Mouse (Mus musculus) embryonic facial prominence, embryonic 10.5 days (tissue): Measurements from ENCODE around the gene Slc35e3. TPM values are rescaled to one million over a fixed set of nuclear protein-coding genes. Genes with fewer than 3 reads are reported as not detected.

ENCODE experiments used
- DNase-seq: peaks from one replicate; pipeline ENCODE4 v3.0.0-alpha.2; 2017; ENCODE audit warnings: low spot score
- H3K27ac ChIP-seq: fragments of 300-500 bp; sonication (generic); replicated peaks from 2 replicates; pipeline ENCODE4 v1.5.1; 2016; ENCODE audit warnings: mild to moderate bottlenecking
- H3K27me3 ChIP-seq: fragments of 300-500 bp; sonication (generic); replicated peaks from 2 replicates; pipeline ENCODE4 v1.6.1; 2016; ENCODE audit warnings: low read depth, mild to moderate bottlenecking; ENCODE audit not compliant: poor library complexity, severe bottlenecking
- H3K36me3 ChIP-seq: fragments of 300-500 bp; sonication (generic); replicated peaks from 2 replicates; pipeline ENCODE4 v1.6.1; 2016; ENCODE audit warnings: mild to moderate bottlenecking, moderate library complexity
- H3K4me1 ChIP-seq: fragments of 300-500 bp; sonication (generic); 2 replicates; pipeline ENCODE4 v1.6.1; 2016
- H3K4me3 ChIP-seq: fragments of 300-500 bp; sonication (generic); 2 replicates; pipeline ENCODE4 v1.5.1; 2016; ENCODE audit warnings: mild to moderate bottlenecking, moderate library complexity
- H3K9me3 ChIP-seq: fragments of 300-500 bp; sonication (generic); 2 replicates; pipeline ENCODE4 v1.6.1; 2016; ENCODE audit warnings: mild to moderate bottlenecking
- WGBS: fragments of 180-500 bp; shearing (Covaris S2); methylation state at CpG from one replicate; pipeline ENCODE4 v1.1.7; 2016; 5-methylcytosine and 5-hydroxymethylcytosine counted together
- polyA plus RNA-seq: library from polyadenylated mRNA; unstranded; fragments of >200 nt; fragmentation: Nextera tagmentation; extraction: Ambion mirVana; gene quantifications from 2 replicates; pipeline ENCODE4 v1.2.1, GENCODE M21; 2016

The Slc35e3 gene
- polyA plus RNA-seq, 1 experiment from 2014 or later, result 24.7 TPM

DNA sequence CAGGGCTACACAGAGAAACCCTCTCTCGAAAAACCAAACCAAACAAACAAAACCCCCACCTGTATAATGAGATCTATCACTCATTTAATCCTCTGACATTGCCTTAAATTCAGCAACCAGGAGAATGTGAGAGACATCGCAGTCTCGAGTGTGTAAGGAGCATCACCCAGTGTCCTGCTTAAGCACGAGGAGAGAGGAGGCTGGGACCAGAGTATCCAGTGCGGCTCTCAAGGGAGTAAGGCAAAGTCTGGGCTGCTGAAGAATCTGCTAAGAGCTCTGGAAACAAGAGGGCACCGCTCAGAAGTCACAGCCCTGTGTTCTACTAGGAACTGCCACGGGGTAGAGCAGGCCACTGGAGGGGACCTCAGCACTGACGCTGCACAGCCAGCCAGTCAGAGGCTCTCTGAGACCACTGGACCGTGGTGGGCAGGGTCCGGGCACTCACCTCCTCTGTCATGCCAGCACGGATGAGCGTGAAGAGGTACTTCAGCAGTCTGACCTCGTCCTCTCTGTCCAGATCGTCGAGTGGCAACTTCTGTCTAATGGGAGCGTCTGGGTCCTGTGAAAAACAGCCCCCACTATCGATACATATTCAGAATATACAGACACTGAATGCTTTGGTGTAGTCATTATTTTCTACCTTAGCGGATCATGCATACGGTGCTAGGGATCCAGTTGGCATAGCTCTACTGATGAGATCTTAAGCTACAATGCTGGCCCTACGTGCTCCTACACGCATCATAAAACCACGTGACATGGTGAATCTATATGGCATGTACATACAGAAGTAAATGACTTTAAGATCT, 28.0 kb upstream of the Slc35e3 start:
- no peaks in the 10 kb centered on the region for H3K4me1 ChIP-seq
- WGBS, result 95% methylated on average over 22 of the region's 22 CpGs
- H3K27me3 ChIP-seq, result no peaks in the 10 kb centered on the region
- H3K9me3 ChIP-seq, result no peaks in the 10 kb centered on the region
- peaks cover 99% of the 10 kb centered on the region for H3K36me3 ChIP-seq
- no peak overlapping the region for H3K27ac ChIP-seq
- H3K4me3 ChIP-seq, result no peak overlapping the region
- no peak for DNase-seq

DNA sequence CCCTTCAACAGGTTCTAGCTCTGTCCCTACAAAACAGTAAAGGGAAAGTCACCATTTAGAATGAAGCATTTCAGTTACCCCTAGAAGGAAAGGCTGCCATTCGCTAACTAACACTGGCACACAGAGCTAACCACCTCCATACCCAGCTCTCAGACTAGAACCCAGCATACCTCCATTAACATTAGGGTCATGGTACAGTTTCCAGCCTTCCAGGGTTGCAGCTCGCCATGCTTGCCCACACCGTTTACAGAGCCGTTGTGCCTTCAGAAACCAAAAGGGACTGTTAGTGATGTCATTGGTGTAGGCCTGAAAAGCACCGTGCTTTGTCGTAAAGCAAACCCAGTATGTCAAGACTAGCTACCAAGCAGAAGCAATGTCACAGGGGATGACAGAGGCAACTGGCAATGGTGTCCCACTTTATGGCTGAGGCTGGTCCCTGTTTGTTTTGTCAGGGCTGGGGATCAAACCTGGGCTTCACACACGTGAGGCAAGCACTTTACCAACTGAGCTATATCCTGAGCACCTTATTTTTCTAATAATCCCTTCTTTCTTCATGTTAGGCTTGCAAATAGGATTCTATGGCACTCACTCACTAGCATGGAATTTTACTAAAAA, 27.0 kb upstream of the Slc35e3 start:
- no peaks in the 10 kb centered on the region for H3K4me1 ChIP-seq
- 92% methylated on average over 7 of the region's 7 CpGs for WGBS
- peaks cover 96% of the 10 kb centered on the region for H3K36me3 ChIP-seq
- H3K27ac ChIP-seq, result no peak overlapping the region
- H3K9me3 ChIP-seq, result no peaks in the 10 kb centered on the region
- H3K27me3 ChIP-seq, result no peaks in the 10 kb centered on the region
- no peak overlapping the region for H3K4me3 ChIP-seq
- no peak for DNase-seq

DNA sequence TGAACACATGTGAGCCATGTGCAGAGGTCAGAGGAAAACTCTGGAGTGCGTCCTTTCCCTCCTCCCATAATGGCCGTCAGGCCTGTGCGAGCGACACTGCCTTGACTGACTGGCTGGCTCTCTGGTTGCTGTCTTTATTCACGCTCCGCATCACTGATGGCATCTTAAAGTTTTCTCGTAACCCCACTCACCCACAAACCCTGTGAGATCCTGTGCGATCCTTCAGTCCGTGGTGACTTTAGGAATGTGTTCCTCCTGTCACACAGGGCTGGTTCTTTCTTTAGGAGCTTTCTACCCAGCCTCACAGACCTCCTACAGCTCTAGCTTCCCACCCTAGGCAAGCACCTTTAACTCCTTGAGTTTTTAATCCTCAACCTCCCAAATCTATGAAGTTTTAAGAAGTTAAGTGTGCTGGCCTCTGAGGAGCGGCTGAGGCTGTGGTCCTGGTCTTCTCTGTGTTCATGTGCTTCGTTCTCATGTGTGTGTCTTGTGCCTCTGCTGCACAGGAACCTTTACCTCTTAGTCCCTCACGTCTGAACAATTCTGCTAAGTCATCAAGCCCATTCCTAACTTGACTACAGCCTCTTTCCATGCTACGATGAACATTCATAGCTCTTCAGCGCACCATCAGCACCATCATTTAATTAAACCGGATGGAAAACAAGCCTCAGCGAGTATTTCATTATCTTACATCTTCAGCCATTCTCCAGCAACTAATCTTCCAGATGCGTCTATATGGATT, 26.4 kb upstream of the Slc35e3 start:
- Histone ChIP-seq H3K27me3 (no peaks in the 10 kb centered on the region), H3K4me1 (no peaks in the 10 kb centered on the region), H3K9me3 (no peaks in the 10 kb centered on the region), H3K27ac (no peak overlapping the region), H3K4me3 (no peak overlapping the region), H3K36me3 (peaks cover 96% of the 10 kb centered on the region)
- WGBS, result 90% methylated on average over 17 of the region's 17 CpGs
- DNase-seq, result no peak

DNA sequence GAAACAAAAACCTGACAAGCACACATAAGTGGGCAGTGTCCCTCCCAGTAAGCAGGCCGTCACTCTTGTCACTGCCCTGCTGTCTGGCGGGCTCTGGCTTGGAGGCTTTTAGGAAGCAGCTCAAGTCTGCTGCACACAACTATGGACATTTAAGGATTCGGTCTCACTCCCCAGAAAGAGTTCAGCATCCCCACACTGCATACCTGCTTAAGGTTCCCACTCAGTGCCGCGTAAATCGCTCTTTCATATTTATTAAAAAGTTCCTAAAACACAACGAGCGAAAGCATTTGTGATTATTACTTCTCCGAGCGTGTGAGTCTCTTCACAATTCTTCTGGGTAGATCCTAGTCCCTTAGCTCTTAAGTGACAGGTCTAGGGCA, 25.0 kb upstream of the Slc35e3 start:
- DNase-seq, result no peak
- 95% methylated on average over 10 of the region's 10 CpGs for WGBS

DNA sequence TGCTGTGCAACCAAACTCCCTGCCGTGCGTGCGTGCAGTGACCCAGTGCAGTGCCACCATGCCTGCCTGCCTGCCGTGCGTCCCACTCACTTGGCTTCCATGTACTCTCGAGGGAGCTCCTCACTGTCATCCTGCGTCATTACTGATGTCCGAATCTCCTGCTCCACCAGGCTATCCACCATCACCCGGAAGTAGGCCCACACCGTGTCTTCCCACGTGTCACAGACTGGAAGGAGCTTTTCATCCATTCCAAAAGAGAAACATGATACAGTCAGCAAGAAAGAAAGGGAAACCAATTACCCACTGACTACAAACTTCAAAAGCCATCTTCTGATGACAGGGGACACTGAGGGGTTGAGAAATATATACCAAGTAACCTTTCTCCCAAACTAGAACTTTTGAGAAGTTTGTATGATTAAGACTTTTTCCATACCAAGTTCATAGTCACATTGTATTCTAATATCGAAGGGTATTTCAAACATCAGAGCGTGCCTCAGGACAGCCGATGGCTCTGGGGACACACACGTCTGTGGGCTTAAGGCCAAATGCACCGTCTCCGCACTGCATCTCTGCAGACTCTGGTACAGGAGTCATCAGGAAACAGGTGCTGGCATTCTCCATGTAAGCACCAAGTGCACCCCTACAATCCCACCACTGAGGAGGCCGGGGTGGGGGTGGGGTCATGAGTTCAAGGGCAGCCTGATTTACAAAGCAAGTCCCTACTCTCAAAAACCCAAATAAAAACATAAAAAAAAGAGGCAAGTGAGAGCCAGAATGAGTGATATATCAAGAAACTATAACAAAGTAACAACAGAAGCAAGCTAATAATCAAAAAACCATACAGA, 24.3 kb upstream of the Slc35e3 start:
- no peak for DNase-seq
- WGBS, result 92% methylated on average over 18 of the region's 18 CpGs

More for the DNA sequence above, 25.0 kb upstream of the Slc35e3 start:
- Histone ChIP-seq H3K27me3 (no peaks in the 10 kb centered on the region), H3K4me3 (no peak overlapping the region), H3K9me3 (no peaks in the 10 kb centered on the region), H3K4me1 (no peaks in the 10 kb centered on the region), H3K27ac (no peak overlapping the region), H3K36me3 (peaks cover 96% of the 10 kb centered on the region)

DNA sequence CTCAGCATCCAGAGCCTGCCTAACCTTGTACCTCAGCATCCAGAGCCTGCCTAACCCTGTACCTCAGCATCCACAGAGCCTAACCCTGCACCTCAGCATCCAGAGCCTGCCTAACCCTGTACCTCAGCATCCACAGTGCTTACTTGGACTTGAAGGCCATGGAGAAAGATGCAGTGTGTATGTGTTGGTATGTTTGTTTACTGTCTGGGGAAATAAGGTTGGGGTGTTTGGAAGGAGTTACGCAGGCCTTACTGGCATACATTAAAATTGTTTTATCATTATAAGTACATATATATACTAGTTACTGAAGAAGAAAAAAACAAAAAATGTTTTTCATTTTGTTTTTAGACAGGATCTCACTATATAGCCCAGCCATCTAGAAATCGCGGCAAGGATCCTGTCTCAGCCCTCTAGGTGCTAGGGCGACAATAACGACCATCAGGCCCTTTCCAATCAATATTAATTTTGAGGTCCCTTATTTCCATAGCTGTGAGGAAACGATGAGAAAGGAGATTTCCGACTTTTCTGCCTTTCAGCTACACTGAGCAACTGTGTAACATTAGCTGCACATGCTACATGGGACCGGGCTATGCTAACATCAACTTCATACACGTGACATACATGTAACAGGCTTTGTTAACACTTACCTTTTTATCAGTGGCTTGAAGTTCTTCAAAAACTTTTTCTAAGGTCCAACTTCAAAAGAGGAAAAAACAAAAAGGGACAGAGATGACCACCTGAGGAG, 23.5 kb upstream of the Slc35e3 start:
- no peak overlapping the region for H3K4me3 ChIP-seq
- 95% methylated on average over 9 of the region's 9 CpGs for WGBS
- no peaks in the 10 kb centered on the region for H3K9me3 ChIP-seq
- H3K27ac ChIP-seq, result no peak overlapping the region
- DNase-seq, result no peak
- no peaks in the 10 kb centered on the region for H3K4me1 ChIP-seq
- no peaks in the 10 kb centered on the region for H3K27me3 ChIP-seq
- H3K36me3 ChIP-seq, result peaks cover 96% of the 10 kb centered on the region

More for the DNA sequence above, 24.3 kb upstream of the Slc35e3 start:
- H3K27ac ChIP-seq, result no peak overlapping the region
- H3K9me3 ChIP-seq, result no peaks in the 10 kb centered on the region
- H3K4me1 ChIP-seq, result no peaks in the 10 kb centered on the region
- peaks cover 96% of the 10 kb centered on the region for H3K36me3 ChIP-seq
- H3K4me3 ChIP-seq, result no peak overlapping the region
- no peaks in the 10 kb centered on the region for H3K27me3 ChIP-seq

DNA sequence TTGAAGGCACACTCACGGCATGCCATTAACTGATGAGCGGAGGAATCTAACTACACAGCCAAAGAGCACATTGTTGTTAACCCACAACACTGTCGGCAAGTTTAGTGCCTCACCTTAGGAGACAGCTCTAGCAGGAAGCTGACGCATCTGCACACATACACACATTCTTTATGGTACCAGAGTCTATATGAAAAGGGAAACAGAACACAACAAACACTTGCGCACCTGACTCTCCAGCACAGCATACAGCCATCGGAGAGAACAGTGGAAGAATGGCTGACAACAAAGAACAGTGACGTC, 21.9 kb upstream of the Slc35e3 start:
- no peaks in the 10 kb centered on the region for H3K4me1 ChIP-seq
- H3K27me3 ChIP-seq, result no peaks in the 10 kb centered on the region
- H3K36me3 ChIP-seq, result peaks cover 95% of the 10 kb centered on the region
- no peaks in the 10 kb centered on the region for H3K9me3 ChIP-seq
- no peak overlapping the region for H3K4me3 ChIP-seq
- 88% methylated on average over 7 of the region's 7 CpGs for WGBS
- H3K27ac ChIP-seq, result no peak overlapping the region
- DNase-seq, result no peak

DNA sequence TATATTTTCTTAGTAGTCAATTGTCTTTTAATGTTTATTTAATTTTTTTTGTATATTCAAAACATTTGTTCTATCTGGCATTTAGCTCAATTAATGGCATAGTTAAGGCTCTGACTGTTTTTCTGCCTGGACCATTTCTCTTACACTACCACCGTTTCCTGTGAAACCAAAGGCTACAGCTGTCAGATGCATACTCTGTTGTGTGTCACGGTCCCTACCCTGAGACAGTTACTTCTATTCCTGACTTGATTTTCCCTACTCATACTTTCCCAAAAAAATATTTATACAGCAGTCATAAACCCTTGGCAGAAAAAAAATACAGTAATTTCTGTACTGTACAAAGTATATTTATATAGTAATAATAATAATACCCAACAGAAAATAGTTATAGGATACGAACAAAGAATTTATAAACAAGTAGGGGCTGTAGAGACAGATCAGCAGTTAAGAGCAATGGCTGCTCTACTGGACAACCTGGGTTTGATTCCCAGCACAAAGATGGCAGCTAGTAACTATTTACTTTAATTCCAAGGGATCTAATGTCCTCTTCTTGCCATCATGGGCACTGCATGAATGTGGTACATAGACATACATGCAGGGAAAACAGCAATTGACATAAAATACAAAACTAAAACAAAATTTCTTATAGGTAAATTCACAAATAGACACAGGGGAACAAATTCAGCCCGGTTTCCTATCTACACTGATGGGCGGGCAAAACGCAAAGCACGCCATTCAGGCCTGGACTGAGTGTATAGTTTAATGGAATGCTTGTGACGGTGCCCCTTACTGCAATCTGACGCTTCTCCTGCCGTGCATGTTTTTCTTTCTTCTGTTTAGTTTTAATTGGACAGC, 21.3 kb upstream of the Slc35e3 start:
- Histone ChIP-seq H3K4me3 (no peak overlapping the region), H3K36me3 (peaks cover 95% of the 10 kb centered on the region), H3K27ac (no peak overlapping the region), H3K4me1 (no peaks in the 10 kb centered on the region), H3K27me3 (no peaks in the 10 kb centered on the region), H3K9me3 (no peaks in the 10 kb centered on the region)
- DNase-seq, result no peak
- WGBS, result 91% methylated on average over 10 of the region's 10 CpGs

DNA sequence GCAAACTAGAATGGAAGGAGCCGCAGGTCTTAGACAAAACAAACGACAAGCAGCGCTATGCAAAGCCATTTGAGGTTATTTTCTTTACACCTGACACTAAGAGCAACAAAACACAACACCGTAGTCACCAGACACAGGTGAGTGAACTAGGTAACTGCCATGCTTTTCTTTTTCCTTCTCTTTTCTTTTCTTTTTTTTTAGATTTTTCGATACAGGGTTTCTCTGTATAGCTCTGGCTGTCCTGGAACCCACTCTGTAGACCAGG, 20.7 kb upstream of the Slc35e3 start:
- peaks cover 96% of the 10 kb centered on the region for H3K36me3 ChIP-seq
- H3K4me3 ChIP-seq, result no peak overlapping the region
- no peak for DNase-seq
- H3K9me3 ChIP-seq, result no peaks in the 10 kb centered on the region
- 96% methylated on average over 5 of the region's 5 CpGs for WGBS
- H3K27me3 ChIP-seq, result no peaks in the 10 kb centered on the region
- H3K27ac ChIP-seq, result no peak overlapping the region
- H3K4me1 ChIP-seq, result no peaks in the 10 kb centered on the region

DNA sequence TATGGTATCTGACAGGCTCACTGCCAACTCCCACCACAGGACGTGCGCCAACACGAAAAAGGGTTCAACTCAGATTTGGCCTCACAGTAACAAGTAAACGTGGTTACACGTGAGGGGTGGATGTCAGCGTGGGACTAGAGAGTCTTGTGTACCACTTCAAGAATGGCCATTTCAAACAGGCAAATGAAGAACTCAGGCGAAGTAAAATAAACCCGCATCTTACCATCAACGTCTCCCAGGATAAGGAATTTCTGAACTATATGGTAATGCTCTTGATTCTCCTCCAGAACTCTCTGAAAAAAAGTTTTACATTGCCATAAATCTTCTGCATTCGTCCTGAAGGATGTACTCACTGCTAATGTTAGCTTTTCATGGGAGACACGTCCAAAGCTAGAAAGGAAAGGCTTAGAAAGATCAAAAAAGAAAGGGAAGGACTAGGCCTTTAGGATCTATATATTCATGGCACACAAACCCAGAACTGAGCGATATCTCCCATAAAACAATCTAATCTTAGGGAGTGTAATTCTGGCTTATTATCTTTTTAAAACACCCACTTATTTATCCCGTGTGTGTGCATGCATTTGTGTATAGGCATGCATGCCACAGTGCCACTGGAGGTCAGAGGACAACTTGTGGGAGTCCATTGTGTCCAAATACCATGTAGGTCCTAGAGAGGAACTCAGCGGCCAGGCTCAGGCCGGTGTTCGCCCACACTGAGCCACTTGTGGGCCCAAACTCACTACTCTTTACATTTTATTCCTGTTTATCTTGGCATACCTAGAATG, 20.1 kb upstream of the Slc35e3 start:
- Histone ChIP-seq H3K4me1 (no peaks in the 10 kb centered on the region), H3K36me3 (peaks cover 96% of the 10 kb centered on the region)
- WGBS, result 93% methylated on average over 16 of the region's 16 CpGs

More for the DNA sequence above, 20.1 kb upstream of the Slc35e3 start:
- Histone ChIP-seq H3K27me3 (no peaks in the 10 kb centered on the region), H3K4me3 (no peak overlapping the region), H3K27ac (no peak overlapping the region), H3K9me3 (no peaks in the 10 kb centered on the region)
- no peak for DNase-seq
